Mouse (Mus musculus) midbrain, postnatal 0 days (tissue): Measurements from ENCODE around the gene Clcf1. TPM values are rescaled to one million over a fixed set of nuclear protein-coding genes. Genes with fewer than 3 reads are reported as not detected.

Source experiments
- ATAC-seq: fragments of 200-750 bp; cut with Nextera tagmentation; 2 replicates; pipeline ENCODE4 v1.8.0; 2017; ENCODE audit warnings: moderate number of reproducible peaks, mild to moderate bottlenecking, moderate TSS enrichment, moderate library complexity; ENCODE audit not compliant: low FRiP score
- DNase-seq: peaks from one replicate; pipeline ENCODE4 v3.0.0-alpha.2; 2015; ENCODE audit warnings: low spot score
- H3K27ac ChIP-seq: fragments of 300-500 bp; sonication (generic); 2 replicates; pipeline ENCODE4 v1.5.1; 2014; ENCODE audit warnings: low read depth, mild to moderate bottlenecking, low read length, mixed read lengths
- H3K27me3 ChIP-seq: fragments of 300-500 bp; sonication (generic); 2 replicates; pipeline ENCODE4 v1.6.1; 2014; ENCODE audit warnings: low read length, control low read depth, mixed read lengths; ENCODE audit not compliant: insufficient read depth
- H3K36me3 ChIP-seq: fragments of 300-500 bp; sonication (generic); 2 replicates; pipeline ENCODE4 v1.6.1; 2014; ENCODE audit warnings: low read length, control low read depth, mixed read lengths; ENCODE audit not compliant: insufficient read depth
- H3K4me1 ChIP-seq: fragments of 300-500 bp; sonication (generic); 2 replicates; pipeline ENCODE4 v1.6.1; 2014; ENCODE audit warnings: mild to moderate bottlenecking, control low read depth, antibody characterized with exemption, low read length, mixed read lengths; ENCODE audit not compliant: insufficient read depth
- H3K4me2 ChIP-seq: fragments of 300-500 bp; sonication (generic); 2 replicates; pipeline ENCODE4 v1.6.1; 2014; ENCODE audit warnings: low read depth, mild to moderate bottlenecking, low read length, mixed read lengths; ENCODE audit not compliant: poor library complexity, severe bottlenecking
- H3K4me3 ChIP-seq: fragments of 300-500 bp; sonication (generic); 2 replicates; pipeline ENCODE4 v1.5.1; 2014; ENCODE audit warnings: low read depth, mild to moderate bottlenecking, low read length, moderate library complexity
- H3K9ac ChIP-seq: fragments of 300-500 bp; sonication (generic); replicated peaks from 2 replicates; pipeline ENCODE4 v1.6.1; 2014; ENCODE audit warnings: mild to moderate bottlenecking, low read length, moderate library complexity, mixed read lengths; ENCODE audit not compliant: poor library complexity, severe bottlenecking
- H3K9me3 ChIP-seq: fragments of 300-500 bp; sonication (generic); 2 replicates; pipeline ENCODE4 v1.6.1; 2016; ENCODE audit warnings: low read length, control low read depth
- CTCF ChIP-seq: IDR thresholded peaks from 2 replicates; pipeline ENCODE4 v1.5.1; 2016; ENCODE audit warnings: antibody characterized with exemption, mild to moderate bottlenecking
- WGBS: fragments of 180-500 bp; shearing (Covaris S2); extraction: QIAGEN DNeasy Blood & Tissue Kit; methylation state at CpG from one replicate; pipeline ENCODE4 v1.1.7; 2014; 5-methylcytosine and 5-hydroxymethylcytosine counted together
- polyA plus RNA-seq: library from polyadenylated mRNA; unstranded; fragments of >200 nt; fragmentation: Nextera tagmentation; extraction: Ambion mirVana; gene quantifications from 2 replicates; pipeline ENCODE4 v1.2.1, GENCODE M21; 2015
- total RNA-seq: library from RNA; depleted of rRNA; stranded (reverse); fragments of >200 nt; gene quantifications from 2 replicates; pipeline ENCODE4 v1.2.3, GENCODE M21; 2014

The Clcf1 gene
- total and polyA plus RNA-seq, 2 experiments from 2014 or later = 0.44 to 0.99 TPM

DNA sequence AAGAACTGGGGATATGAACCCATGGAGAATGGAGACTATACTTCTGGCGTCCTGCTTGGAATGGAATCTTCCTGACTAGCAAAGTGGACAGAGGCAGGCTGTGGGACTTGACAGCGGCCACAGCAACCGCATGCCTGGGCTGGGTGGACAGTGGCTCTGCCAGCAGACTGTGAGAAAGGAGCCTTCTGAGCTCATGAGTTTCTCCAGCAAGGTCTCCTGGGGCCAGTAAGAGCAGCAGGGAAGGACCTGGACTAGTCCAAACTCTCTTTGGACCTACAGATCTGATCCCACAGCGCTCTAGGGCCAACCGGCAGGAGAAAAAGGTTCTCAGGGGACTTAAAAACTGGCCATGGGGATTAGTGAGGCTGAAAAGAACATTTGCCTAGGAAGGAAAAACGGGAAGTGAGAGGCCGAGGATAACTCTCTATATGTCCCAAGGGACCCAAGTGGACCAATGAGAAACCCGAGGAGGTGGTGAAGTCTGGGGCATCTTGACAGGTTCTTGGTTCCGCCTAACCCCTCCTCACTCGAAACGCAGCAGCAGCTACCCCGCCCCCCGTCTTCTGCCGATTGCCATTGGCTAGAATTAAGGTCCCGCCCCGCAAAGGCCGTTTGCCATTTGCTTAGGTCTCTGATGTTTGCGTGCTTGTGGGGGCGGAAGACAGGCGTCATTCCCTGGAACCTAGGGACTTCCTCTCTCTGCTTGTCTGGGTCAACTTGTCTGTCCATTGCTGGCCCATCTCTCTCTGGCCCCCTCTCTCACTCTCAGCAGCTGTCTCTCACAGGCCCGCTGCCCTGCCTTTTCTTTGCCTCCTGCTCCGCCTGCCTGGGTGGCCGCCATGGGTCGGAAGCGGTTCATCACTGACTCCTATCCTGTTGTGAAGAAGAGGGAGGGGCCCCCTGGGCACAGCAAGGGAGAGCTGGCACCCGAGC lies 17.5 kb downstream of the Clcf1 start, which contains the start of gene Pold4:
TSS of gene Pold4 (plus strand) at position 647 of the 933 bp plus-strand sequence.
- peak within 1 kb of the TSS; percentile 47 for H3K4me3 ChIP-seq
- no peaks in the 10 kb centered on the region for H3K36me3 ChIP-seq
- peak; percentile 8; the same call in 1 of the 2 replicates for TF ChIP-seq CTCF
- H3K27me3 ChIP-seq = peaks cover 3% of the 10 kb centered on the region; the same call in 1 of the 2 replicates
- no peaks in the 10 kb centered on the region for H3K9me3 ChIP-seq
- H3K4me1 ChIP-seq = peaks cover 4% of the 10 kb centered on the region; the same call in 1 of the 2 replicates
- peak within 1 kb of the TSS; percentile 77 for H3K27ac ChIP-seq
- H3K4me2 ChIP-seq = peak within 1 kb of the TSS; percentile 76
- peak within 1 kb of the TSS; percentile 64 for H3K9ac ChIP-seq
- peak; percentile 91 for ATAC-seq
- DNase-seq = peak; percentile 97
- WGBS = 13% methylated on average over 26 of the region's 26 CpGs

DNA sequence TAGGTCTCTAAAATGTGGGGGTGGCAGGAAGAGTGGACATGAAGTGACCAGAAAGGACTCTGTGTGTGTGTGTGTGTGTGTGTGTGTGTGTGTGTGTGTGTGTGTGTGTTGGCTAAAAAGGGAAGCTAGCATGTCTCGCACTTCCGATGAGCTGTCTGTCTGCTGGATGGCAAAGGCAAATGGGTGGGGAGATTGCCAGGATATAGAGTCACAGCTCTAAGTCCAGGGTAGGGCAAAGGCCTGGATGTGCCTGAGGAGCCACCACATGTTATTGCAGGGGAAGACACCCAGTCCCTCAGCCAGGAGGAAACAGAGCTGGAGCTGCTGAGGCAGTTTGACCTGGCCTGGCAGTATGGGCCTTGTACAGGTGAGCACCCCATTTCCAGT lies 18.1 kb downstream of the Clcf1 start:
- H3K27me3 ChIP-seq = peaks cover 3% of the 10 kb centered on the region; the same call in 1 of the 2 replicates
- TF ChIP-seq CTCF = no peak
- DNase-seq (no peak), ATAC-seq (no peak; the same call in 1 of the 2 replicates)
- 21% methylated on average over 2 of the region's 2 CpGs for WGBS
- H3K4me2 ChIP-seq = peak overlapping the region; percentile 76
- H3K9me3 ChIP-seq = no peaks in the 10 kb centered on the region
- peak overlapping the region; percentile 47 for H3K4me3 ChIP-seq
- H3K36me3 ChIP-seq = no peaks in the 10 kb centered on the region
- H3K9ac ChIP-seq = peak overlapping the region; percentile 64
- H3K27ac ChIP-seq = peak overlapping the region; percentile 77
- peaks cover 4% of the 10 kb centered on the region; the same call in 1 of the 2 replicates for H3K4me1 ChIP-seq

DNA sequence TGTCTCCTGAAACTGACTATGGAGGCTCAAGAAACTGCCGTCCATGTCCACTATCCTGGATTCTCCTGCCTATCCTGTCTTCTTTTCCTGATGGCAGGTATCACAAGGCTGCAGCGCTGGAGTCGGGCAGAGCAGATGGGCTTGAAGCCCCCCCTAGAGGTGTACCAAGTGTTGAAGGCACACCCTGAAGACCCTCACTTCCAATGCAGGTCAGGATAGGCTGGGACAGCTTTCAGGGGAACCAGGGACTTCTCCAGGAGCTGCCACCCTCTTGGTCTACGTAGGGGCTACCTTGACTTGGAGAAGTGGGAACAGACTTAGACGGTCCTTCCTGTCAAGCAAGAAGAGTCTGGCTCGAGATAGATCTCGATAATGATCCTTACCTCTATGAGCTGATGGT lies 18.6 kb downstream of the Clcf1 start:
- Histone ChIP-seq H3K9ac (0 out of 2 replicates have a peak overlapping the region, but pooled peaks have one; percentile 24), H3K27ac (no peak overlapping the region)
- 81% methylated on average over 7 of the region's 7 CpGs for WGBS

DNA sequence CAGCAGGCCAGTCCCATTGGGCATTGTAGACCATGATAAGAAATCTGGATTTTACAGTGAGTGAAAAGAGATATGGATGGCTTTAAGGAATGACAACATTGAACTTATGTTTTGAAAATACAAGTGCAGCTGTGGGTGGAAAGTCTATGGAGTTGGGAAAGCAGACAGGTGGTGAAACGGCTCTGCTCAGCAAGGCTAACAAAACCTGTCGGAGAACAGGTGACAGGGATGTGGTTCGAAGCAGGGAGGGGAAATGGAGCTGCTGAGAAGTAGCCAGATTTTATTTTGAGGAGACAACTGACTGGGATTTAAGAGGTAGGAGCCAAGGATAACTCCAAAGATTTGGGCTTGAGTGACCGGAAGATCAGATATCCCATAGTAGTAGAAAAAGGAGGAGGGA lies 20.5 kb downstream of the Clcf1 start:
- no peak overlapping the region for H3K9ac ChIP-seq
- H3K27me3 ChIP-seq = 0 out of 2 replicates have a peak, but pooled peaks cover 3% of the 10 kb centered on the region
- no peak overlapping the region for H3K4me2 ChIP-seq
- no peaks in the 10 kb centered on the region for H3K36me3 ChIP-seq
- no peaks in the 10 kb centered on the region for H3K9me3 ChIP-seq
- no peak for DNase-seq
- TF ChIP-seq CTCF = no peak
- ATAC-seq = no peak
- peaks cover 4% of the 10 kb centered on the region; the same call in 1 of the 2 replicates for H3K4me1 ChIP-seq
- no peak overlapping the region for H3K27ac ChIP-seq
- WGBS = 85% methylated on average over 4 of the region's 4 CpGs
- H3K4me3 ChIP-seq = no peak overlapping the region

More for the DNA sequence above, 18.6 kb downstream of the Clcf1 start:
- Histone ChIP-seq H3K36me3 (no peaks in the 10 kb centered on the region), H3K27me3 (peaks cover 3% of the 10 kb centered on the region; the same call in 1 of the 2 replicates), H3K4me2 (peak overlapping the region; percentile 76), H3K9me3 (no peaks in the 10 kb centered on the region), H3K4me3 (0 out of 2 replicates have a peak overlapping the region, but pooled peaks have one; percentile 47), H3K4me1 (peaks cover 4% of the 10 kb centered on the region; the same call in 1 of the 2 replicates)
- ATAC-seq = no peak
- no peak for TF ChIP-seq CTCF
- DNase-seq = no peak

DNA sequence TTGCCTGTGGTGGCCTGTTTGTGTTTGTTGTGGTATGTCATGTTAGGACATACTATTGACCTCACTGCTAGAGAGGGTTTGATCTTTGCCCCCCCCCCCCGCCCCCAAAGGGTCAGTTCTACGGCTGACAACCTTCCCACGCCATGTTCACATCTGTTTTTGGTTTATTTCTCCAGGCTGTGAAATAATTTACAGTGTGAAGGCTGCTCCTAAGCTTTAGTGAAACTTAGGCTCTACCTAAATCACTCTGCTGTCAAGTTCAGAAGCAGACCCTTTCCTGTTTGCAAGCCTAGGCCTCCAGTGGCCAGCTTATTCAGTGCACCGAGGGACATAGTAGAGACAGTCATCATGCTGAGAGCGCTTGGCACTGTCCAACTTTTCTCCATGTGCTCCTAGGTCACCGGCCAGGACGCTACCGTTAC lies 26.2 kb downstream of the Clcf1 start:
- no peak for TF ChIP-seq CTCF
- ATAC-seq (no peak), DNase-seq (no peak)
- H3K9ac ChIP-seq = no peak overlapping the region
- H3K4me2 ChIP-seq = no peak overlapping the region
- H3K9me3 ChIP-seq = no peaks in the 10 kb centered on the region
- H3K27me3 ChIP-seq = no peaks in the 10 kb centered on the region
- WGBS = 79% methylated on average over 8 of the region's 8 CpGs
- H3K27ac ChIP-seq = no peak overlapping the region
- H3K4me1 ChIP-seq = no peaks in the 10 kb centered on the region
- H3K36me3 ChIP-seq = no peaks in the 10 kb centered on the region
- no peak overlapping the region for H3K4me3 ChIP-seq

DNA sequence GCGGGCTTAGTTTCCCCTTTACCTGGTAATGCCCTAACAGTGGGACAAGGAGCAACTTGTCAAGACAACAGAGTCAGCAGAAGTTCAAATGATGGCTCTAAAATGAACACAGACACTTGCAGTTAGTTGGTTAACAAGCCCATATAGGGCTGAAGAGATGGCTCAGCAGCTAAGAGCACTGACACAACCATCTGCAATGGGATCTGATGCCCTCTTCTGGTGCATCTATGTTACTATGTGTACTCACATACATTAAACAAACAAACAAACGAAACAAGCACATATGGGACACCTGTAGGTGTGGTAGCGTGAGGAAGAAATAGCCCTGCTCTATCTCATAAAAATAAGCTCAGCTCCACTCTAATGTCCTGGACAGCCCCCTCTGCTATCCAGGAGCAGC lies 28.4 kb downstream of the Clcf1 start:
- H3K4me3 ChIP-seq = no peak overlapping the region
- H3K27me3 ChIP-seq = no peaks in the 10 kb centered on the region
- no peak overlapping the region for H3K4me2 ChIP-seq
- no peak for DNase-seq
- 70% methylated on average over 3 of the region's 3 CpGs for WGBS
- no peak overlapping the region for H3K27ac ChIP-seq
- H3K4me1 ChIP-seq = no peaks in the 10 kb centered on the region
- TF ChIP-seq CTCF = peak; percentile 30; the same call in 1 of the 2 replicates
- no peak overlapping the region for H3K9ac ChIP-seq
- ATAC-seq = no peak
- H3K36me3 ChIP-seq = no peaks in the 10 kb centered on the region
- no peaks in the 10 kb centered on the region for H3K9me3 ChIP-seq
